Mouse (Mus musculus): ENCODE data around the gene Npy2r.

The Npy2r gene

GRCm38 (mm10) chr3:82547908-82548721 lies at the start of gene Npy2r:
Gene Npy2r, minus strand, starts transcription at chr3:82548084.
- DNase-seq (ENCODE audit: low read depth), result no peak

GRCm38 (mm10) chr3:82557786-82558185 lies 9.9 kb upstream of the Npy2r start:
- no peak for DNase-seq (ENCODE audit: low read depth)

- no peak for DNase-seq (ENCODE audit: low read depth)
Observed at GRCm38 (mm10) chr3:82556311-82556828, 8.5 kb upstream of the Npy2r start.

- DNase-seq (ENCODE audit: low read depth), result no peak
Observed at GRCm38 (mm10) chr3:82549932-82550331, 2.0 kb upstream of the Npy2r start.

GRCm38 (mm10) chr3:82548753-82549152 lies 869 bp upstream of the Npy2r start:
- DNase-seq (ENCODE audit: low read depth), result no peak

GRCm38 (mm10) chr3:82541449-82541848 lies 6.4 kb downstream of the Npy2r start:
- no peak for DNase-seq (ENCODE audit: low read depth)

- no peak for DNase-seq (ENCODE audit: low read depth)
Observed at GRCm38 (mm10) chr3:82539951-82540350, 7.9 kb downstream of the Npy2r start.

GRCm38 (mm10) chr3:82524792-82525191 lies 23.1 kb downstream of the Npy2r start:
- no peak for DNase-seq (ENCODE audit: low read depth)

GRCm38 (mm10) chr3:82498006-82498405 lies 49.9 kb downstream of the Npy2r start:
- DNase-seq (ENCODE audit: low read depth), result no peak
